Mouse (Mus musculus) CD4-positive, CD25-positive, alpha-beta regulatory T cell, adult 4 months (primary cell): ENCODE results near the gene Enthd1. TPM values are rescaled to one million over a fixed set of nuclear protein-coding genes. Genes with fewer than 3 reads are reported as not detected.
"Not testable (repeated sequence)": the region's sequence is repeated elsewhere in the genome, so short reads cannot be mapped to it uniquely, and the experiment has no call there.

ENCODE experiments used
- ATAC-seq: one replicate; pipeline ENCODE4 v1.8.0; 2017
- polyA plus RNA-seq, 2 experiments: library from polyadenylated mRNA; unstranded; fragments of 100-300 nt; shearing (Covaris generic); gene quantifications; one replicate each; pipeline ENCODE4 v1.2.1; 2017

The Enthd1 gene
- polyA plus RNA-seq, 2 experiments from 2014 or later = 0.24 TPM; not detected in 1

- peak; percentile 59 for ATAC-seq
These were observed 26.9 kb downstream of the Enthd1 start for GRCm38 (mm10) chr15:80538075-80538474.

GRCm38 (mm10) chr15:80536051-80536450 is 28.9 kb downstream of the Enthd1 start:
- ATAC-seq = no peak

DNA sequence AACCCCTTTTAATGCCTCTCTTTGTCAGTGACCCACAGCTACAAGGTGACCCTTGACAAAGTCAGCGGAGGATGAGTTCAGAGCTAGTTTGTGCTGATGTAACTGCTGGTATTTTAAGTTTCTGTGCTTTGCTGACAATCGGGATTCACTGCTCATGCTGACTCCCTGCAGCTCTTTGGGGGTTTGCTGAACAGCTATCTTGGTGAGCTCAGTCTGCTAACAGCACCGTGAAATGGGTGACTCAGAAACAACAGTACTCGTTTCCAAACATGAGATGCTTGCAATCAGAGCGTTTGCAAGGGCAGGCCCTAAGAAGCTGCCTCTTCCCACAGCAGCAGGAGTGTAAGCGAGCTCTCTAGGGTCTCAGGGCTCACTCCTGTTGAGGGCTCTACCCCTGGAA is 31.7 kb downstream of the Enthd1 start:
- ATAC-seq = no peak

DNA sequence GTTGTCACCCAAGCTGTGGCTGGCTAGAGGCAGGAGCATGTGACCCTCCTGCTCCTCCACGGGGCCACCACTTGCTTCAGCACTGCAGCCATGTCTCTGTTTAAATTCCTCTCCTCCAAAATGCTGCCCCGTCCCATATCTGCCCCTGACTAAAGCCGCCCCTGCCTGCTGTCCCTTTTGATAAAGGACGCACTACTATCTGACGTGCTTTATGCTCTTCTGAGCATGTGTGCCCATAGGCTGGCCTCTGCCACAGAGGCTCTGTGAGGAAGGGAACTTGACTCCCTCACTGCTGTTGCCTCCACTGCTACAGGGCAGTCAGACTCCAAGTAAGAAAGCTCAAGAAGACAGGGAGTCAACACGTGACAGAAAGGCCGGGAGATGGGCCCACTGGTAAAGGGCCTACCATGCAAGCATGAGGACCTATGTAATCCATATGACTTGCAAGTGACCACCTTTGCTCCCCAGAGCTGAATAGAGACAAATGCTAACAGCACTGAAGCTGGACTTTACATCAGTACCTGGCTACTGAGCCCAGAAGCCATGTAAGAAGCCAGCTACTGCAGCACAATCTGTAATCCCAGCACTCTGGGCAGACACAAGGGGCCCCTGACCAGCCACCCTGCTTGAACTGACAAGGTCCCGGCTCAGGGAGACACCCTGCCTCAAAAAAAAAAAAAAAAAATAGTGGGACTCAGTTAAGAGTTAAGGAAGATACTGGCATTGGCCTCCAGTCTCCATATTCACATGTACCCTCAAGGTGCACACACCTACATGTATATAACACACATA is 32.5 kb downstream of the Enthd1 start:
- no peak for ATAC-seq

GRCm38 (mm10) chr15:80531026-80531425 is 33.9 kb downstream of the Enthd1 start:
- peak; percentile 23 for ATAC-seq

DNA sequence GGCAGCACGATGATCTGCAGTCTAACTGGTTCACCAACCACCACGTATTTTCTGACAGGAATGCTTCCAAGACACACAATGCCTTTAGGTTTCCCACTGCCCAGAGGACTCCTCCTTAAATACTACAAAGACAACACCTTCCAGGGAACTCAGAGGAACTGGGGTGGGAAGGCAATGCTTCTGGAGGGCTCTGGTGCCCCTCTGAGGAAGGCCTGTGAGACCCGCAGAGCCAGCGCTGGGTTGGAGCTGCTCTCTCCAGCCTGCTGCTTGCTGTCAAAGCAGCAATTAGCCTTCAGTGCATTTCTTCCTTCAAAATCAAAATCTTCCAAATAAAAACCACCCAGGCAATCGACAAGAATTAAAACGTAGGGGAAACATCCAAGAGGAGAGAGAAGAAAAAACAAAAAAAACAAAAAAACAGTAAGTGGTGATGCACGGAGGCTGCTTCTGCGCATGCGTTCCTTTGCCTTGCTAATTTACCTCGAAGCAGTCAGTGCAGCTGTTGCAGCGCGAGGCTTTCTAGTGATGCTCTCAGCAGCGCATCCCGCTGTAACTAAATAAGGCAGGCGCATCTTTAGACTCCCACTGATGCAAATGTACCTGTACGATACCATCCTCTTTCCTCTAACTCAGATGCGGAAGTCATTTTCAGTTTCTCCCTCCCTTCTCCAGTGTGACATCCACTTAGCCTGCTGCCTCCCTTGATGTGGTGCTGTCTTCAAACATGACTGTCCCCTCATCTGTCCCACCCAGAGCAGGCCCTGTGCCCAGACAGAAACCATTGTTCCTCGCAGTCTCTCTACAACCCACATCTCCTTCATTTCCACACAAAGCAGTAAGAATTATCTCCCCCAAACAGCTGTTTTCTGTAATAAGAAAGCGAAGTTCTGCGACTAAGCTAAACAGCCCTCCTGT is 34.7 kb downstream of the Enthd1 start:
- no peak for ATAC-seq

DNA sequence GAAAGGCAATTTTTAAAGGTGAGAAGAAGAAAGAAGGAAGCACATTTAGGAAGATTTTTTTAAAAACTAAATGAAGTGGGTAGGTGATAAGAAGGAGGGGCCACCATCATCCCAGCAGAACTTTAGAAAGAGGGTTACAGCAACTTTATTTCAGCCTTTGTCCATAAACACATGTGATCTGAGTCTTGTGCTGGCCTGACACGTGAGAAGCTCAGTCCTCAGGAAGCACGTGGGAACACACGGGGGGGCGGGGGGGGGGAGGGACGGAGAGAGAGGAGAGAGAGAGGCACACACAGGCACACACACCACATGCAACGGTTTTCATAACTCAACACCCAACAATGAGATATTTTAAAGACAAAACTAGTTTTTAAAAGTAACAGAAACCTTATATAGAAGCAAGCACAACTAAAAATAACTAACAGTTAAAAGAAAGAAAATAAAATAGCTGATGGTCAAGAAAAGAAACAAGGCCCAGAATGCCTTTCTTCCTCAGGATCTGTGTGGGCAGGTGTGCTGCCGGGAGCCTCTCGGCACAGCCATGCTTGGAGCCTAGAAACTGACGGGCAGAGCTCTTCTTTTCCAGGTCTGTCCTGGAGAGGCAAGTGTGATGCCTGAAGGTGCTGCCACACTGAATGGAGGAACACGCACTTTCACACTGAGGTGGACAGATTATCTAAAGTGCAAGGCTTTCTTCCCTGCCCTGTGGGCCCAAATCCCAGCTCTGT is 43.1 kb downstream of the Enthd1 start:
- ATAC-seq = no peak

GRCm38 (mm10) chr15:80519931-80520330 is 45.0 kb downstream of the Enthd1 start:
- no peak for ATAC-seq

DNA sequence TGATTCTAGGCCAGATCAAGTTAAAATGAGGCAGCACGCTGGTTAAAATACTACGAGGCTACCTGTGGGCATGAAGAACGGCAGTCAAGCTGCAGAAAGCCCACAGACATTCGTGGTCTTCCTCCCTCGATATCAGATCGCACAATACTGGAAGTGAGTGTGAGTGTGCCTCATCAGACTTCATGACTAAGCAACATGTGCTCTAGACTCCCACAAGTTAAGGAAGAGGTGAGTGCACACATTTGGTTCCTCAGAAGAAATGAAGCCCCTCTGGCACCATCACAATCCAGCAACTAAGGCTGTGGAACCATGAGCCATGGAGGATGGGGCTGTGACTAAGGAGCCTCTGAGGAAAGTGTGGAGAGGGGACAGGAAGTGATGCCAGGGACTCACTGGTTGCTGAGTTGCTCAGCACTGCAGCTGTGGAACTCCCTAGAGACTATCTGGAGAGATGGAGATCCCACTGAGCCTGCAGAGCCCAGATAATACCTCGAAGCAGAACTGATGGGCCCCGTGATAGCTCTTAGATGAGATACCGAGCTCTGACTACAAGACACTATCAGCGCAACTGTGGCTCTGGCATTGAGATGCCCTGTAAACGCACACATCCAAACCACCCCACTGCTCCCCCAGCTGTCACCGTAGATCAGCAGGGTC is 46.3 kb downstream of the Enthd1 start:
- no peak for ATAC-seq

- ATAC-seq = no peak
These were observed 47.0 kb downstream of the Enthd1 start for GRCm38 (mm10) chr15:80517996-80518395.

DNA sequence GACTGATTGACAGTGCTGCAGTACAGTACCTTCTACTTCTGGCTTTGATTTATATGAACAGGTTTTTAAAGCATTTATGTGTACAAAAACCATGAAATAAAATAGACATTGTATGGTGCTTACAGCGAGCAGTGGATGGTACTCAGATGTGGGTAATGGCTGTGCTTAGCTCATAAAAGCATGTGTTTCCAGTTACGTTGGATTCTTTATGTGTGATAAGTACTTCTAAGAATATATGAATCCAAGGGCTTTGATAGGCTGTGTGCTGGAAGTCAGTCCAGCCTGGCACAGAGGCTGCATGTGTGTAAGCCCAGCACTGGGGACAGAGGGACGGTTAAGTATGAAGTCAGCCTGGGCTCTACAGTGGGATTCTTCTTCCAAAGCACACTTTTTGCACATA is 48.4 kb downstream of the Enthd1 start:
- no peak for ATAC-seq

DNA sequence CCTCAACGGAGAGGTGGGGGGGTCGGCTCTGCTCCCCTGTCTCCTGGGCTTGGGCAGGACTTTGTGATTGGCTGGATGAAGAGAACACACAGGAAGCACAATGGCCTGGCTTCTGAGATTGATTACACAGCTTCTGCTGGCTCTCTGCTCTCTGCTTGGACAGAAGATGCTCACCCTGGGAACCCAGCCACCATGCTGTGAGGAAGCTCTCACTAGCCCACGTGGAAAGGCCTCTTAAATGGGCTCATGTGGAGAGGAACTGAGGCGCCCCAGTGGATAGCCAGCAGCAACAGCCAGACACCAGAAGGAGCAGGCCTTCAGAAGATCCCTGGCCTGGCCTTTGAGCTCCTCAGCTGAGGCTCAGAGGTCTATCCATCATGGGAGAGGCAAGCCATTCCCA is 59.9 kb downstream of the Enthd1 start:
- no peak for ATAC-seq

DNA sequence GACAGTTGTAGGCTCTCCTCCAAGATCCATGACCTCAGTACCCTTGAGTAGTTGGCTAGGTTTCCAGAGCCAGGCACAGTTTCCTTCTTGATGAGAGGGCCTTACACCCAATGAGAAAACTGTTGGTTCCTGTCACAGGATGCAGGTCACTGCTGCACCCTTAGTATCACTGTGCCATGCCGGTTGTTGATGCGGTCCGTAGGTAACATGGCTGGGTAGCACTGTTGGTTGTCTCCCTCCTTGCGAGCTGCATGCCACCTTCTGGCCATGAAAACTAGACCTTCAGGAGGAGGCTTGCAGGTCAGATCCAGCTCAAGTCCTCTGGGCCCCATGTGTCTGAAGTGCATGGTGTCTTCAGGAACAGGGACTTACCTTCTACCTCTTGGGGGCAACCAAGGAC is 61.8 kb downstream of the Enthd1 start:
- ATAC-seq = not testable (repeated sequence)

DNA sequence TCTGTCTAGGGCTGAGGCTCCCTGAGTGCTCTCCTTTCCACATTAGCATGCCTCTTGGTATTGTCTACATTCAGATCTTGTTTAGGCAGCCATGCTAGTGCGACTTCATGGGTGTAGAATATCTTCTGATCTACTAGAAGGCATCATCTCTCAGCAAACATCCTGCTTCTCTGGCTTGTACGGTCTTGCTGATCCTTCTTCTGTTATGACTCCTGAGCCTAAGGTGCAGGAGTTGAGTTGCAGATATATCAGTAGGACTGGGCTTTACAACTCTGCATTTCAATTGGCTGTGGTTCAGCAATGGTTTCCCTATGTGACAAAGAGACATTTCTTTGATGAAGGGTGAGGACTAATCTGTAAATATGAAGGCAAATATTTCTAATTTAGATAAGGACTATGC is 62.2 kb downstream of the Enthd1 start:
- peak; percentile 60 for ATAC-seq

DNA sequence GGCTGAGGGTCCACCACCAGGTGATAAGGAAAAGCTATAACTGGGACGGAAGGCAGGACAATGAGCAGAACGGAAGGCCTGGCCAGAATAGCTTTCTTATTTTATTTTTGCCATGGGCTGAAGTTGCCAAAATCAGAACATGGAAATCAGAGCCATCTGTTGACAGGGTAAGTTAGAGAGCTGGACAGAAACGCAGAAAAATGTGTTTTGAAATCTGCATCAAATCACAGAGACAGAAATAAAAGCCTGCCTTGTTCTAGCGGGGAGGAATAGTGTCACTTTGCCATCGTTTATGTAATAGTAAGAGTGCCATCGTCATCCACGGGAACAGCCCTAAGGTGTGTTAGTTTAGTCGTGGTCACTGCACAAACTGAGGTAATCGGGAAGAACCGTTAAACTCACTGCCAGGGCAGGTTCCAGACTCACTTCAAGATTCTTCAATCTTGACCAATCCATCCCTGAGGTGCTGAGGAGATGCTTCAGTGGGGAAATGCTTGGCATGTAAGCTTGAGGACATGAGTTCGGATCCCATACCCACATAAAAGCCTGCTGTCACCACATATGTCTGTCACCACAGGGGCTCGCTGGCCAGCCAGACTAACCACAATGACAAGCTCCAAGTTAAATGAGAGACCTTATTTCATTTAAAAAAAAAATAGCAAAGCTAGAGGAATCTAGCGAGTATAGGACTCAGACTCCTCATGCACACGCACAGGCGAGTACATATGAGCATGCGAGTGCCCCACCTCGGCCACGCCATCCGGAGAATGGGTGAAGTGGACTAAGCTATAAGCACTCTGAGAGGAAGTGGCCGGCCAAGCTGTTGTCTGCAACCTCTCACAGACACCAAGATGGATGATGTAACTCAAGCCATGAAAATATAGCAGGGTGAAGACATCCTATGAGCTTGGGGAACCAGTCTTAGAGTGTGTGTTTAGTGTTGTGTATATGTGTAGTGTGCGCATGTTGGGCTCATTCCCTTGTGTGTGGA is 63.6 kb downstream of the Enthd1 start:
- no peak for ATAC-seq

DNA sequence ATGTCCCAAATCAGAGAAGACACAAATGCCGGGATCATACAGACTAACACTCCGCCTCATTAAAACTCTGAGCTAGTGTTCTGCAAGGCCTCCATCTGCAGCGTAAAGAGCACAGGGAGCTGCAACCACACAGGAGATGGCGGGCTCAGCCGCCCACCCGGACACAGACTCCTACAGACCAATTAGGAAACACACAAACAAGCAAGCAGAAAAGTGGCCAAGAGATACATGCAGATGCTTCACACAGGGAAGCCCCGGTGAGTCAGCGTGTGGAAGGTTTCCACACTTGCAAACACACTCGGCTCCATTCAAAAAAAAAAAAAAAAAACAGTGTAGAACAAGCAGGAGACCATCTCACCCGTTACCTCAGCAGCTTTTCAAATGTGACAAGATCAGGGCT is 64.5 kb downstream of the Enthd1 start:
- ATAC-seq = no peak

GRCm38 (mm10) chr15:80497733-80498132 is 67.2 kb downstream of the Enthd1 start:
- ATAC-seq = not testable (repeated sequence)

DNA sequence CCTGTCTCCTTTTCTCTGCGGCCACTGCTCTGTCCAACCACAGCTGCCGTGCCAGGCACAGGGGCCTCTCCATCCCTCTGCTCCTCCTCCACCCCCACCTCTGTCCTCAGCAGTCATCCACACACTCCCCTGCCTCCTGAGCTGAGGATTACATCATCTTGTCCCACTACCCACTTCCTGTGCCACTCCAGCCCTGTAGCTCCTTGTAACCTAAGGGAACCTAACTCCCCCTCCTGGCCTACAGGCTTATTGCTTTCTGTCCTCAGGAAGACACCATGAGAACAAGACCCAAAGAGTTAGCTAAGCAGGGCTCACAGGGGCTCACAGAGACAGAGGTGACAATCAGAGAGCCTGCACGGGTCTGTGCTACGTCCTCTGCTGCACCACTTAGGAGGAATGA is 73.5 kb downstream of the Enthd1 start:
- ATAC-seq = no peak

GRCm38 (mm10) chr15:80490151-80490550 is 74.8 kb downstream of the Enthd1 start:
- no peak for ATAC-seq

DNA sequence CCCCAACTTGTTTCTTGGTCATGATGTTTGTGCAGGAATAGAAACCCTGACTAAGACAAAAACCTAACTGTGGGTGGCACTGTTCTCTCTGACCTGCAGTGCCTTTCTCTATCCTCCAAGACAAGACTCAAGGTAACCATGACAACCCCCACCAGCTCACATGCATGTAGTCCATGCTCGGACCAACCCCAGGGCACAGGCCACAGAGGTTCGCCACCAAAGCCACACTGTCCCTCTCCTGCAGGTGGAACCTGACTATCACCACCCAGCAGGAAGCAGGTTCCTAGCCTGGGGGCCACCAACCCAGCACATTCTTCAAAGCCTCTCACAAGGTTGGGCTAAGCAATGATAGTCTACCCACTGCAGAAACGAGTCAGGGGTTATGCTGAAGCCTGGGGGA is 76.3 kb downstream of the Enthd1 start:
- ATAC-seq = no peak

GRCm38 (mm10) chr15:80485601-80486000 is 79.4 kb downstream of the Enthd1 start:
- no peak for ATAC-seq
